Mouse (Mus musculus) gonadal fat pad, adult 2 months (tissue): ENCODE measurements around the gene Taf13. TPM values are rescaled to one million over a fixed set of nuclear protein-coding genes. Genes with fewer than 3 reads are reported as not detected.
"Not testable (repeated sequence)": the region's sequence is repeated elsewhere in the genome, so short reads cannot be mapped to it uniquely, and the experiment has no call there.

Source experiments
- DNase-seq: peaks from one replicate; pipeline ENCODE4 v3.0.0-alpha.2; 2012; ENCODE audit warnings: low read depth
- polyA plus RNA-seq: library from polyadenylated mRNA; depleted of rRNA; stranded (reverse); fragments of >200 nt; gene quantifications from 2 replicates; pipeline ENCODE4 v1.2.3, GENCODE M21; 2012; rRNA removed

The Taf13 gene
- polyA plus RNA-seq: 6.2 and 6.6 TPM in 2 replicates

DNA sequence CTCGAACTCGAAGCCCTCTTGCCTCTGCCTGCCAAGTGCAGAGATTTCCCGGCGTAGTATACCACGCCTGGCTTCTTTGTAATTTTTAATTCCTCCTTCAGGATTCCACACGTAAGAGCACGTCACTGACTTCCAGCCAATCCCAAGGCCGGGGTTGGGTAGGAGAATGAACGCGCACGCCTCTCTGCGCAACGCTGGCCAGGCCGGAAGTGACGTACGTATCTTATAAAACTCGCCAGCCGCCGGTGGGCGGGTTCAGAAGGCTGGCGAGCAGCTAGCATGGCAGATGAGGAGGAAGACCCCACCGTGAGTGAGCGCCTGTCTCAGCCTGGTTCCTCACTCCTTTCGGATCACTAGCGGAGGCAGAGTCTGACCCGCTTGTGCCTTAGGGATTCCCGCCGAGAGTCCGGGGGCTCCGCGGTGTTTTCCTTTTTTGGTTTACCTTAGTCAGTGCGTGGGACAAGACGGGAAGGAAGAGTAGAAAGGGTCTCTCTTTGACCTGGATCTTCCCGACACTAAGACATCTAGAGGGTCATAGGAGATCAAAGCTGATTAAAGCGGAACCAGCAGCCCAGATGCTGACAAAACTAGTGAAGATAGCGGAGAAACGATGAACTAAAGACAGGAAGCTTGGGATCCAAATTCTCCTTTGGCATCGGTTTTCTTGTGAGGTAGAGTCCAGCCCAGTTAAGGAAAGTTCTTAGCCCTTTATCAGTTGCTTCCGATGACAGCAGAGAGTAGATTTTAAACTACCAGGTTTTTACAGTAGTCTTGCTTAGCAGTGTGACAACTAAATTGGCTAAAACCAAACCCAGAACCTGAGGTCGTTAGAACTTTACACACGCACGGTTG, at the start of gene Taf13:
Gene Taf13, plus strand, starts transcription at position 256 of the 852 bp plus-strand sequence.
- no peak for DNase-seq

DNA sequence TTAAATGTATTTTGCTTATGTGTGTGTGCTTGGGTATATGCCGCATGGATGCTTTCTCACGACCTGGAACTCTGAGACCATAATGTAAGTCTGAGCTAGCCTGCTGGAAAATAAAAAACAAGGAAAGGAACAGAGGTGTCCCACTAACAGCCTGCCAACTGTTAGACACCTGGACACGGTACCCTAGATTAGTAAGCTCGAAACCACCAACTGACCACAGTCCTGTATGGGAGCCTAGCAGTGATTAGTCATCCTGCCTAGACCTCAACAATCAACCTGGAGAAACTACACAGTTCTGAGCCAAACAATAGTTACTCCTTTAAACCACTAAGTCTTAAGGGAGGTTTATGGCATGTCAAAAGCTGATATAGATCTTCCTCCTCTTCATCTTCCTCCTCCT, 48.1 kb upstream of the Taf13 start:
- DNase-seq: no peak

DNA sequence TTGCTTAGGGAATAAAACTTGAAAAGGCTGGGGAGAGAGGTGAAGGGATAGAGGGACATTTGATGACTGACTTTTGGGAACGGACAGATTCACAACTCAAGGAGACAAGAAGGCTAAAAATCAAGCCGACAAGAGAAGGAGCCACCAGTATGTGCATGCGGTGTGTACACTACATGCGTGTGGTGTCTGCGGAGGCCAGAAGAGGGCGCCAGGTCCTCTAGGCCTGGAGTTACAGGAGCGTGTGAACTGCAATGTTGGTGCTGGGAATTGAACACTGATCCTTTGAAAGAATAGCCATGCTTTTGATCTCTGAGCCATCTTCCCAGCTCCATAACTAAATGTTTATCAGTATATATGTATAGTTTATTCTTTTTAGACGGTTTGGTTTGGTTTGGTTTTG, 43.0 kb upstream of the Taf13 start:
- DNase-seq: no peak

DNA sequence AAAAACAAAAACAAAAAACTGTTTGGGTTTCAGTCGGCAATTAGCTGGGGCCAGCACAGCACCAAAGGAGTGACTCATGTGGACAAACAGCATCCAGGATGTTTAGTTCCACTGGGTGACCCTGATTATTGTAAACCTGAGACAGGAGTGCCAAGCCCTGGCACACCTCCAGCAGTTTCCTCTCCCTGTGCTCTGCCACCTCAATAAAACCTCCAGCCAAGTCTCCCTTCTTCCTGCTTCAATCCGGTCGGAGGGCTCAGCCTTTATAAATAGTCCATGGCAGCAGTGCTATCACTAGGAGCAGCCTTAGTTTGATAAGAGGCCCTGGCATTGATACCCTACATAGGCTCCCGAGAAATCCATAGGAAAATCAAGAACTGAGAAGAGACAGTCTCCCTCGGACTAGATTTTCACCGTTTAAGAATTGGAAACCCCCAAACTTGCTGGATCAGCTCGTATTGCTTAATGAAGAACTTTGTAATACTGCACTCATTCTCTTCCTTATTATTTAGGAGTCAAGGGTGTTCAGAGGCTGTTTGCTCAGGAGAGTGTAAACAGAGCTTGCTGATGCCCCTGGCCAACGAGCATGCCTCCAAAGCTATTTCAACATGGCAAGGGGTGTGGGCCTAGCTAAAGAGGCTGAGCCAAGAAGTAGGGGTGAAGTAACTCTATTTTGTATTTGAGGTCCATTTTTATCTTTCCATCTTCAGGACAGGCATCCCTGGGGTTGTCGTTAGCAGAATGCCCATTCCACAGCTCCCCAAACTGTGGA, 38.2 kb upstream of the Taf13 start:
- no peak for DNase-seq

DNA sequence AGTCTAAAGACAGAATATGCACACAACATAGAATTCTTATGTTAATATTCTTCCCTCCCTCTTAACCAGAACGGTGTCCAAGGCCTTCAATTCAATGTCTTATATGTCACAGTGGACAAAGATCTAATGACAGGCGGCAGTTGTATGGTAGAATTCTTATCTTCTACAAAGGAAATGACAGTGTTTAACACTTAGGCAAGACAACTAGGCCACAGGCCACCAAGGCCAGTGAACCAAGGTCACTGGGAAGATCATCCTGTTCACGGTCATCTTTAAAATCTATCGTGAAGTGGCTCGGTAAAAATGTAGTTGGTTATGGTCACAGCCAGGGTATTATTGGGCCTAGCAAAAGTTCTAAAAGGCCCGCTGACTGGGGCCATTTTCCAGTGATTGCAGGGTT, 37.5 kb upstream of the Taf13 start, which contains the start of gene 1700013F07Rik:
Gene 1700013F07Rik, plus strand, starts transcription at position 200 of the 400 bp plus-strand sequence.
- DNase-seq: no peak

DNA sequence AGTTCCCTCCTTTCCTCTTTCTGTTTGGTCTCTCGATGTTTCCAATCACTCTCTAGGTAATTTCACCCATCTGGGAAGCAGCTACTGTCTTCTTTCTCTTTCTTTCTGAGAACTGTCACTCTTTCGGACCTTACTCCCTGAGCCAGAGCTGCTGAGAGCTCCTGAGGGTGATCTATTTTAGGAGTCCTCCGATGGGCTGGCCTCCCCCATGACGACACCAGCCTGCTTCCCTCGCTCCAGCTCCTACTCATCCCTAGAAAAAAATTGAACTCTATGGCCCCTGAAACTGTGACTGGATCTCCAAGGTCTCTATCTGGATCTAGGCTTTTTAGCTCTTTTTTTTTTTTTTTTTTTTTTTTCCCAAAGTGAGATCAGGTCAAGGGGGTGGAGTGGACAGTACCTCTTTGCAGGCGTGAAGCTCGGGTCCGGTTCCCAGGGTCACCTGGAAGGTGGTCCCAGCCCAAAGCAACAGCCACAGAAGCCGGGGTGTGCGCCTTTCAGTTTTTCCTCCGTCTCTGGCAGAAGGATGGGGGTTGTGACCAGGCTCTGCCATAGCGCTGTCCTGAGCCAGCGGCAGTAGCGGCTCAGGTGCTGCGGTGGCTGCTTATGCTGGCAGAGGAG, 35.5 kb upstream of the Taf13 start:
- no peak for DNase-seq

DNA sequence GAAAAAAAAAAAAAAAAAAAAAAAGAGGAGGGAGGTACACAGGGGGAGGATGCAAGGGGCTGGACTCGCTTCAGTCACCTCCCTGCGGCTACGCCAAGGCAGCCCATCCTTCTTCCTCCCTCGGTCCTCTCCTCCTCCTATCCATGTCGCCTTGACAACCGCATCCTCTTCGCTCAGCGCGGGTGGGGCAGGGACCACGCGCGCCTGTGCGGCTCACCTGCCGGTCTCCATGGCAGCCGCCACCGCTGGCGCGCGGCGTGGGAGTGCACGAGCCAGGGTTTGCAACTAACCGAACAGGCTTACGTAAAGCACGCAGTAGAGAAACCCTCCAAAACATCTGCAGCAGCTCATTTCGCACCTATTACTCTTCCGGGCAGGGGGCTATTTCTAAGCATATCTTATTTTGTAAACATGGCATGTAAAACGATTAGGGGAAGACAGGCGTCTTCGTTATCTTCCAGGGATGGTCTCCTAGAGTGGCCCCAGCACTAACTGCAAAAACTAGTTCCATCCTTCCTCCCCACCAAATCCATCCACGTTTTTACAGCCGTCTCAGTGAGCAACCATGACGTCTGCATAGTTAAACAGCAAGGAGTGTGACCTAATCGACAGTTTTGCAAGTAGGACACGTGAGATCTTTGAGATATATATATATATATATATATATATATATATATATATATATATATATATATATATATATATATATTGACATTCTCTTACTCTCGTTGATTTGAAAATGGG, 34.8 kb upstream of the Taf13 start, which contains the start of gene 5330417C22Rik:
Gene 5330417C22Rik, minus strand, starts transcription at position 20 of the 744 bp plus-strand sequence.
- no peak for DNase-seq

DNA sequence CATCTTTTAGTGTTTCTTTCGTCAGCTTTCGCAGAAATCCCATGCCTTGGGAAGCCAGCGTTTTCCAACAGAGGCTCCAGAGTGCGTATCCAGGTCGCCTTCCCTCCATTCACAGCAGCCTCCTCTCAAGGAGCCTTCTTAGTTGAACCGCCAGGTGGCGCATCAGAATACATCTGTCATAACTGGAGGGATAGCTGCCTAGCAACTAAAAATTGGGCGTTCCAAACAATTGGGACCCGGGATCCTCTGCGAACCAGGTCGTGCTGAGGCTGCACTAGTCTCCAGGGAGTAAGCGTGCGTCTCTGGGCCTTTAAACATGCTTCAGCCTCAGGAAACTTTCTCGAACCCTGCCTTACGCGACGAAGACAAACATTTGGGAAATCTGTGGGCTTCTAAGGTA, 34.2 kb upstream of the Taf13 start:
- DNase-seq: no peak

DNA sequence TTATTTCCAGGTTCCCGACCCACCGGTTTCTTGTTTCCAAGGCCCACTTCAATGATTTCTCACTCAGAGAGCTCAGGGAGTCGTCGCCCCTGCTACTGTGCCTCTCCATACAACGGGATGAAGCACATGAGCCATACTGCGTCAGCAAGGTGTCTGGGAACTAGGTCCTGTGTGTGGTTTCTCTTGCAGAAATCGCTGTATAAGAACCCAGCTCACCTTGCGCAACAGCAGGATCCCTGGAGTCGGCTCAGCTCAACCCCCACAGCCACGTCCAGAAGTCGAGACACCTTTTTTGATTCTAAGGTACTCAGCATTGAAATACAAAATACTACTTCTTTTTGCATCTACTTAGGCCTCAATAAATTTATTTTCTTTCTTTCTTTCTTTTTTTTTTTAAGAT, 29.2 kb upstream of the Taf13 start:
- DNase-seq: no peak

DNA sequence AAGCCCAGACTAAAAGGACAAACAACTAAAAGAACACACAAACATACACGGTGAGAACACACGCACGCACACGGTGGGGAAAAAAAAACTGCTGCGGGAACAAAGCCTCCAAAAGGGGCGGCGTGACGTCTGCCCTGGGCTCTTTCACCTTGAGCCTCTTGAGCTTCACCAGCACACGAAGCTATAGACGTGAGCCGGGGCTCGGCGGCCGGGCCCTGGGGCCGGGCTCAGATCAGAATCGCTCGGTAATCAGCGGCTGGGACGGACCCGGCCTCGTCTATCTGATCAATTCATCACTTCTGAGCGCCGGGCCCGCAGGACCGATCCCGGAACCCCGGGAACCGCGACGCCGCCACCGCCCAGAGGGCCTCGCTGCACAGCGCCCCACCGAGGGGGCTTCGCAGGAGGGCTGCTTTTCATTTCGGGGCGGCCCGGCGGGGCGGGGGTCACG, 17.4 kb upstream of the Taf13 start:
- DNase-seq: no peak

DNA sequence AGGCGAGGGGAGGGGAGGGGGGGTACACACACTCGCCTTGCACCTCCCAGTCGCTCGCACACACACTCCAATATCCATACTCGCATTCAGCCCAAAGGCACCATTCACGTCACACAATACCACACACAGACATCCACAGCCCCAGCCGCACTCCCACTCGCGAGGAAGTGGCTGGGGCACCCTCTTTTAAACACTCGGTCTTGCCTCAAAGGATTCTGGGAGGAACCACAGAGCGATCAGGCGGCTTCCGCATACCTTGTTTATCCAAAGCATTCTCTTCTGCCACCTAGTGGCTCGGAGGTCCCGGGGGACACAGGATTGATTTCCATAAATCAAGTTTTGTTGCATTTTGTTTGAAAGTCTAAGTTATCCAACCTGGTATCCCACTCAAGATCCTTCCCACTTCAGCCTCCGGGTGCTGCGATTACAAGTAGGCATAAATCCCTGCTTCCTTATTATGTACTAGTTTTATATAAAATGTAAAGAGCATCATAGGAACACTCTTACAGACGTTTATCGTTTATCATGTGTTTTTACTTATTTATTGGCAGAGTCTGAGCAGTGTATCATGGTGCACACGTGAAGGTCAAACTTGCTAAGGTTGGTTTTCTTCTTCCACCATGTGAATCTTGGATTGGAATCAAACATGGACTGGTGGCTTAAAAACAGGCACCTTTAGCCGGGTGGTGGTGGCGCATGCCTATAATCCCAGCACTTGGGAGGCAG, 16.7 kb upstream of the Taf13 start:
- DNase-seq: no peak

DNA sequence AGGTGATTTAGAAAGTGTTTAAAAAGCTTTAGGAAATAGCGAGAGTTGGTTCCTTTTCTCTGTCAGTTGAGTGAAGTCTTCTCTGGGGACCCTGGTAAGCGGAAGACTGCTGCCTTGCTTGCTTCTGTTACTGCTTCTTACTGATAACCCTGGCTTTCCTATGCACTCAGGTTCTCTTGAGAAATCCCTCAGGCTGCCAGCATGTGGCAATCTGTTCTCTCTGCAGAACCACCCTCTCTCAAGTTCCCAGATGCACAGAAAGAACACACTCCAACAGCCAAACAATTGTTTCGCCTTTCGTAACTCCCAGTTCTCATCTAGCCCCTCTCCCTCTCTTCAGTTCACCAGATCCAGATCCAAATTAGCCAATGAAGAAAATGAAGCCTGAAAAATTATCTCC, 13.6 kb upstream of the Taf13 start:
- no peak for DNase-seq

DNA sequence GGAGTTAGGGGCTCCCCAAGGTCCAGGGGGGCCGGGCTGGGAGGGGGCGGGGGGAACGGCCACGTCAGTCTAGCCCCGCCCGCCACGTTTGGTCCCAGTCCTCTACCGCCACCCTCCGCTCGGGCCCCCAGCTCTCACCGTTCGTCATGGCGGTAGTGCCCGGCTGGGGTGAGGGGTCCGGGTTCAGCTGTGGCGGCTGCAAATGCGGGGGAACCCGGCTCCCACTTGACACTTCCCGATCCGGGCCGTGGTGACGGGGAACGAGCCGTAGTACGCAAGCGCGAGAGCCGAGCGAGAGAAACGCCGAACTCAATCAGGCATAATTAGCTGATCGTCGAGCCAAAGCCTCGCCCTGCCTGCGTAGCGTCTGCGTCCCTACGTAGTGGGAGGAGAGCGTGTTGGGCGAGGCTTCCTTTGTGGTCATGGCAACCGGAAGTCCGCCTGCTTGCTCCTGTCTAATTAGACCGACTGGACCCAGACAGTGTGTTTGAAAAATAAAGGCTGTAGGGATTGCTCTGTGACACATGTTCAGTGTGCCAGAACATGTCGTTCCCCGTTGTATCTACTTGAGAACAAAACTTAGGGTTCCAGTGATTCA, 9.3 kb upstream of the Taf13 start, which contains the start of gene Tmem167b:
Gene Tmem167b, minus strand, starts transcription at position 334 of the 598 bp plus-strand sequence.
- peak; percentile 82 for DNase-seq

DNA sequence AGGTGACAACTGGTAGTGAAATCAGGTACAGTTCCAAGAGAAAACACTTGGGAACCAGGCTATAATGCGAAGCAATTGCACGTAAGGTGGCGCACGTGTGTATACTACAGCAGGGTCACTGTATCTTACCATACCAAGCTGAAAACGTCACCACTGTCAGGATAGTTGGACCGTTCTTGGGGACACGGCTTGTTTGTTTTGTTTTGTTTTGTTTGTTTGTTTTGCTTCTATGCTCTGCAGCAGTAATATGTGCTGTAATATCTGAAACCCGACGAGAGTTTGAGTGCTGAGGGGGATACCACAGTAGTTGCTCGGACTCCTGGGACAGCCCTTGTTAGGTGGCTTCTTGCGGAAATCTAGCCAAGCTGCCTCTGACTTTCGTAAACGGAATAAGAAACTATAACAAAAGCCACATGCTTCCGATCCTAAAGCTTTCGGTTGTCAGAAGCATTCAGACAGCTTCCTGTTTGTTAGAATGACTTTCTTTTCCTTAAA, 8.7 kb upstream of the Taf13 start:
- DNase-seq: no peak

DNA sequence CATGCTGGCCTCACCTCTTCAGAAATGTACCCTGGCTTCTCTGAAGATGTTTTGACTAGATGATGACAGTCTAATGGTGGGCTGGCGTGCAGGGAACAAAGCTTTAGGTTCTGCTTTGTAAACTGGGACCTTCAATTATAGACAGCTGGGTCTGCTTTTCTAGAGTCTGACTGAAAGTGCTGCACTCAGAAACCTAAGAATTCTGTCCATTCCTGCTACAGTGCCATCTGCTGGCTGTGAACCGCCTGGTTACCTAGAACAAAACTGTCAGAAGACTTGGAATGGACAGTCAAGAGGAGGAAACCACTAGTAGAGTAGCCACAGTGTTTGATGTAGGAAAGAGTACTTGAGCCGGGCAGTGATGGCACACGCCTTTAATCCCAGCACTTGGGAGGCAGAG, 8.2 kb upstream of the Taf13 start:
- no peak for DNase-seq

DNA sequence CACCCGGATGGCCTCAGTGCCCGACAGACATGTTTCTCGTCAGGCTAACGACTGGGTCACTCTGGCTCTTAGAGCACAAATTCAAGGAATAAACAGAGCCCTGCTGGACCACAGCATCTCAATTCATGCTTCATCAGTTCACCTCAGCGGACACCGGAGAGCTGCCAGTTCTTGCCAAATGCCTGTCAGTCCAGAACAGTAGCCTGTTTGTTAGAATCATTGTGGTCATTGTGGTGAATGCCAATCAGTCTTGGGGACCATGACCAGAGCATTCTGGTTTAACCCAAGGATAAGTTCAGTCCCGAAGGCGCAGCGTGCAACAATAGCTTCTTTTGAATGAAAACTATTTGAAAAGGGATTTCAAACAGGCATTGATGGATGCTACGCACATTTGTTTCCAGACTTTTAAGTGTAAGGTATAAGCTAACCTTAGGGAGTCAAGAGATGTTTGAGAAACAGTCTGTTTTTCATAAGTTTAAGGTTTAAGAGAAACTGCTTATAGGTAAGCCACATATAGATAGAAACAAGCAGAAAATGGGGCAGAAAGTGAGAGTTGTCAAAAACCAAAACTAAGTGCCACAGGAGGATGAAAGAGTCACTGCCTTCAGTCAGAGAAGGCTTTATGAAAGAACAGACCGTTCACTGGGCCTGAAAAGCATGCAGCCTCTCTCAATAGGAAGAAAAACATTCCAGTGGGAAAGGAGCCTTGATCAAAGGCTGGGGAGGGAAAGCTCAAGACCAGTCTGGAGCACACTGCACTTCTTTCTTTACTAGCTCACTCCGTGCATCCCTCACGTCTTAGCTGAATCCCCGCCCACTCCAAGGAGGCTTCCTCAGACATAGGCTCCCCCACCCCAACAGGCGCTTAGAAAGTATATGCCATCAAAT, 3.3 kb upstream of the Taf13 start:
- no peak for DNase-seq

DNA sequence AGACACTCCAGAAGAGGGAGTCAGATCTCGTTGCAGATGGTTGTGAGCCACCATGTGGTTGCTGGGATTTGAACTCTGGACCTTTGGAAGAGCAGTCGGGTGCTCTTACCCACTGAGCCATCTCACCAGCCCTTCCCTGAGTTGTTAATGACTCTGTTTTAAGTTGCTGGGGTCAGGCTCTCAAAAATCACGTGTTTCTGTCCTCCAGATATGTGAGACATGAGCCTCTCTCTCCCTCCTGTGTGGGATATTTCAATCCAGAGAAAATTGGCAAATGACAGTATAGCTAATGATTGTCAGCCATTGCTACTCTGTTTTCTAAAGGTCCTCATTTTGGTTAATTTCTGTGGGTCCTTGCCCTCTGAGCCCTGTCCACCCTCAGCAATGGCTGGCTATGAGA, 1.9 kb upstream of the Taf13 start:
- DNase-seq: not testable (repeated sequence)

DNA sequence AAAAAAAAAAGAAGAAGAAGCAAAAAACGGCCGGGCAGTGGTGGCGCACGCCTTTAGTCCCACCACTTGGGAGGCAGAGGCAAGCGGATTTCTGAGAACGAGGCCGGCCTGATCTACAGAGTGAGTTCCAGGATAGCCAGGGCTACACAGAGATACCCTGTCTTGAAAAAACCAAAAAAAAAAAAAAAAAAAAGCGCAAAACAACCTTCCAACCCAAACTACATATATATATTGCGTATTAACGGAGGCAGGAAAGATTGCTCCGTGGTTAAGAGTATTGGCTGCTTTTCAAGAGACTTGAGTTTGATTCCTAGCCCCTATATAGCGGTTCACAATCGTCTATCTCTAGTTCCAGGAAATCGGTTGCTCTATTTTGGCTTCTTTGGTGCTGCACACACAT, 685 bp upstream of the Taf13 start:
- DNase-seq: no peak
